Mouse (Mus musculus) gastrocnemius, adult 8-10 months (tissue): Measurements from ENCODE around the gene Zfp811. TPM values are rescaled to one million over a fixed set of nuclear protein-coding genes. Genes with fewer than 3 reads are reported as not detected.
A peak's percentile ranks its signal among the peaks of the same experiment; 100 is the strongest.
"Not testable (repeated sequence)": the region's sequence is repeated elsewhere in the genome, so short reads cannot be mapped to it uniquely, and the experiment has no call there.

Experiments used
- DNase-seq, 2 experiments: peaks; one replicate each; pipeline ENCODE4 v3.0.0; 2022; ENCODE audit warnings: low spot score in 2 of 2
- total RNA-seq, 4 experiments: library from RNA; stranded (reverse); gene quantifications; 2 replicates each; pipeline ENCODE4 v1.2.4; 2022

Zfp811 gene
- under 1 TPM in 3 of 4 experiments, not detected in 1; 0.13 to 0.24 (median 0.22) TPM for total RNA-seq

GRCm38 (mm10) chr17:32809544-32810374, at the start of gene Zfp811:
Zfp811 (minus strand) TSS chr17:32809931.
- DNase-seq, result no peak

- not testable (repeated sequence) for DNase-seq
Measured at GRCm38 (mm10) chr17:32856713-32857112, 47.0 kb upstream of the Zfp811 start.

- no peak for DNase-seq
Measured at GRCm38 (mm10) chr17:32851581-32851980, 41.9 kb upstream of the Zfp811 start.

GRCm38 (mm10) chr17:32841388-32841787, 31.7 kb upstream of the Zfp811 start:
- no peak for DNase-seq

DNA sequence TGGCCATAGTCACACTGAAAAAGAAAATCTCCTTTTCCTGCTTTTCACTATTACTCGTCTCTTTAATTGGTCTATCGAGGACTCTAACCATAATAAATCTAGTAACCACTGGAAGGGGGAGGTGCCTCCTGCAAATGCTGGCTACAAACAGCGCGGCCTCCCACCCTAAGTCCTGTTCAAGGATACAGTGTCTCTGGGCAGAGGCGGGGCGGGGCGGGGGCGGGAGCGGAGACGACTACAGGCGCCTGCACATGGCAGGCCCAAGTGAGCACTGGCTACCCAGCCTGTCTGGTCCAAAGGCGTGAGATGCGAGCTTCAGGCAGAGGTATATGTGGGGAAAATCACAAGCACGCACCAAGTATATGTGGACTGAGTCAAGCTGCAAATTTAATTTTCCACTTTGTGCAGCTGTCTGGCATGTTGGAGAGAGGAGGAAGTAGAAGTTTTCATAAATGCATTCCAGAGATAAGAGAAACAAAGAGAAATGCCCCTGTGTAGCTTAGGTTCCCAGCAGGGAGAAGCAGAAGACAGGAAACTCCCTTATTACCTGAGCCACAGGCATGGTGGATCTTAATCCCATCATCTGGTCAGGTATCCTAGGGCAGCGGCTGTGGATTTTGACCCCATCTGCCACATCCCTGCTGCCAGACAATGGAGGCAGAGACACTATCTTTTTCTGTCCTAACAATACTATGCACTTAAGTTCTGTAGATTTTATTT, 29.5 kb upstream of the Zfp811 start:
- no peak for DNase-seq

GRCm38 (mm10) chr17:32830418-32830782, 20.7 kb upstream of the Zfp811 start:
- no peak for DNase-seq

GRCm38 (mm10) chr17:32829540-32830417, 20.0 kb upstream of the Zfp811 start, which contains the start of gene Zfp799:
Zfp799 (minus strand) TSS chr17:32830261.
- DNase-seq, result peak; percentile 34 to 42

DNA sequence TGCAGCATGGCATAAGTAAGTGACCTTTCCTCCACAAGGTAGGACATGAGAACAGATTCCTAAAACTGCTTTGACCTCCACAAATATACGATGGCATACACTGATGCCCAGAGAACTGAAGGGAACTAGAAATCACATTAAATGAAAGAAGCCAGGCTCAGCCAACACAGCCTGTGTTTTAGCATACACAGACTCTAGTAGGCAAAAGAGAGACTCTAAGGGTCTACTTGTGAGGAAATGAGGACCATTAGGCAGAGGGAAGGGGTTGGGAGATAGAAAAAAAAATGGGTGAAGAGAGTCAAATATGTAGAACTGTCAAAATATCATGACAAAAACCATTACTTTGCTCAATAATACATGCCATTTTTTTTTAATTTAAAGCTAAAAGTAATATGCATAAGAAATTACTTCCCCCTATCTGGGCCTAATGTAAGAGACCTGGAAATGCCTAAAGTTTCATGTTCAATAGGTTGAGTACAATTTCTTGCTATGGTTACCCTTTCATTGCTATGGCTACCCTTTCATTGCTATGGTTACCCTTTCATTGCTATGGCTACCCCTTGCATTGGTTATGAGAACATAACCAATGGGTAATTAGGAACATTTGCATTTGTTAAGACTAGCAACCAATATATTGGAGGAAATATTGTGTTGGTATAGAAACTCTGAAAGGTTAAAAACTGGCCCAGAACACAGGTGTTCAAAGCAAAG, 6.5 kb upstream of the Zfp811 start:
- DNase-seq, result no peak

DNA sequence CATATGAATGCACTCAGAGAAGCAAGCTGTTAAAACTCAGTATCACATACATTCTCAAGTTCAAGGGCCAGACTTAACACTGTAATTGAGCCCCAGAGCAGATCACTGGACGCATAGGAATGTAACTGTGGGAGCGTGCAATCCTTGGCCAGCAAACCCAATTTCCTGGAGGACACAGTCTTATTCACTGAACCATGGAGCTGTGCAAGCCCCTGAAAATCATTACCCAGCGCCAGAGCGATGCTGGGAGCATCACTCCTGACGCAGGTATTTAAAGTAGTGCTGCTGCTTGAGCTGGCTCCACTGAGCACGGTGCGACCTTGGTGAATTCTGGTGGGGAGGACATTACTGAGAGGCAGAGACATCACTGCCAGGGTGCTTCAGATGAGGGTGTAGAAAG, 4.4 kb upstream of the Zfp811 start:
- DNase-seq, result no peak

DNA sequence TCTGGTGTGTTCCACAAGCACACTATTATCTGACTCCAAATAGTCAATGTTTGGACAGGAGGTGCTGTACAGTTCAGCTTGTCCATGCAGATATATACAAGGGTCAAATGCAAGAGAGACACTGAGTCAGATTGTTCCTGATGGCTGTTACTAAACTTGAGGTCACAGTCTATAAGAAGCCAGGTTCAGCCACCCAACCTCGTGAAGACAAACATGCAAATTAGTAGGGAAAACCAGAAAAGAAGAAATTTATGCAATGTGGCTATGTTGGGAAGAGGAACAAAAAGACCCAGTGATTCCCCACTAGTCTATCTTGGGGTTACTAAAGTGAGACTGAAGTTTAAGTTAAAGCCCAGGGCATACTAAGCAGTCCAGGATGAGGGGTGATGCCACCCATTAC, 917 bp upstream of the Zfp811 start:
- no peak for DNase-seq

DNA sequence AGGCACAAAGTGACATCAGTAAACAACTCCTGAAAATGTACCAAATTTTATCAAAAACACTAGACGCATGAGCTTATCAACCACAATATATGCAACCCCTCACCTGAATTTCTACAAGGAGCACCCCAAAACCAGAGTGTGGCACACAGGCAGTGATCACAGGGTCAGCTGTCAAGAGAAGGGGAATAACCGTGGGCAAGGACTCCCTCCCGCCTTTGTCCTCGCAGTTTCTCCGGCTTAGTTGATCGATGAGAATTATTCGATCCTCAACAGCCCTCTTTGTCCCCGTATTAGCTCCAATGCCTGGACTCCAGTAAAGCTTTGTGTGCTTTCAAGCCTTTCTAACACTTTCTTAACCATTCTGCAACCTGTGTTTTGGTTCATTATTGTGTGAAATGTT, 810 bp downstream of the Zfp811 start:
- DNase-seq, result no peak

DNA sequence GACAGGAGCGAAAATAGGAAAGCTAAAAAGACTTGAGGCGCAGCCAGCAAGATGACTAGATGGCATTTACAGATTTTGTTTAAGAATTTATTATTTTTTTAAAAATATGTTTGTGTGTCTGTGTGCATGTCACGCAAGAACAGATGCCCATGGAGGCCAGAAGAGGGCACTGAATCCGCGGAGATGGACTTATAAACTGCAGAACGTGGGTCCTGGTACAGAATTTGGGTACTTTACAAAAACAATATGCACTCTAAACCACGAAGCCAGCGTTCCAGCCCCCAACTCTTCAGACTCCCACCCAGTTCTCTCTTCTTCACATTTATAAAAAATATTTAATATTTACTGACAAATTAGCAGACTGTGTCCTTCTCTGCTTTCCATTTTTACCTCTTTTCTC, 20.5 kb downstream of the Zfp811 start:
- DNase-seq, result no peak

- no peak for DNase-seq
Measured at GRCm38 (mm10) chr17:32788576-32788975, 21.2 kb downstream of the Zfp811 start.

DNA sequence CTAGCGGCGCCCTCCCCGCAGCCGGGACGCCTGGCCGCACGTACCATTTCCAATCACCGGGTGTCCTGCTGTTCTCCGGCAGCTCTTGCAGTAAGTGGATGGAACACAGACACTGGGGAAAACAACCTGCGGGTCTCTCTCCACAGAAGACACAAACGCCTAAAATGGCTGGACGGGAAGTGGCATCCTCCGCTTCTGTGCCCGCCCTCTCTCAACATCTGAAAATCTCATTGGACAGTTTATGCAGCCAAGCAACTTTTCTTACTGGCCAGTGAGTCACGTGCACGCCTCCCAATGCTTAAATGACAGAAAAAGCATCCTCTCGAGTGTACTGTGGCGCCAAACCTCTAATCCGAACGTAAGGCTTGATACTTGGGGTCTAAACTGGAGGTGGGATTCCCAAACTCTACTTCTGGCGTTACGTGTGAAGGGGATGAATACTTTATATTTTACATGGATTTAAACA, 21.6 kb downstream of the Zfp811 start, which contains the start of gene Zfp871:
TSS of gene Zfp871 (minus strand) at position 194 of the 466 bp plus-strand sequence.
- peak; percentile 74 to 78 for DNase-seq

- DNase-seq, result no peak
Measured at GRCm38 (mm10) chr17:32787436-32788093, 22.2 kb downstream of the Zfp811 start.

DNA sequence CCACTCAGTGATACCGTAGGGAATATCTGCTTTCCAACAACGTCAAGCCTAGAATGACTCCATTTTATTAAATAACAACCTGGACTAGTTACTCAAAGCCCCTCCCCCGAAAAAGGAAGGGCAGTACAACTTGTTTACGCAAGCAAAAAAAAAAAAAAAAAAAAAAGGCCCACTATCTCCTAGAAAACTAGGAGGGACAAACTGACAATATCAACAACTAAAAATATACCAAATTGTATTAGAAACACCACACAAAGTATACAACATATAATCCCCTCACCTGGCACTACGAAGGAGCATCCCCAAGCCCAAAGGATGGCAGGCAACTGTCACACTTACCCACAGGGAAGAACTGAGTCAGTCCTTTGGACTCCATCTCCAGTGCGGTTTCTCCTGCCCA, 22.8 kb downstream of the Zfp811 start:
- DNase-seq, result no peak

DNA sequence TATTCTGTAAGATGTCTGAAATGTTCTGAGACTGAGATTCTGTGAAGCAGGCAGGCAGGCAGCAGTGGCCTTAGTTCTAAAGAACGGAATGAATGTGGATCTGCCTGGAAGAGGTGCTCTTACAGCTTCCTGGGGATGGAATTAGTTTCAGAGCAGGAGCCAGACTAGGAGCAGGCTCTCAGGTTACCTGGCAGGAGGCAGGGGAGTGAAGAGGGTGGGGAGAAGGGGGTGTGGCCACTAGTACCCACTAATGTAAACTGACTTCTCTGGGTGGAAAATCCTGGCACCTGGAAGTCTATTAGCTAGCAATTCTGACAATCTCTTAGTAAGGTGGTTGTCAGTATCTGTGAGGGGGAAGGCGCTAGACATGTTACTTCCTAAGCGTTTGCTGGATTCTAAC, 24.1 kb downstream of the Zfp811 start:
- DNase-seq, result peak; percentile 16 to 27

- DNase-seq, result no peak
Measured at GRCm38 (mm10) chr17:32777564-32777963, 32.2 kb downstream of the Zfp811 start.

- peak; percentile 18 to 31 for DNase-seq
Measured at GRCm38 (mm10) chr17:32771213-32771612, 38.5 kb downstream of the Zfp811 start.

DNA sequence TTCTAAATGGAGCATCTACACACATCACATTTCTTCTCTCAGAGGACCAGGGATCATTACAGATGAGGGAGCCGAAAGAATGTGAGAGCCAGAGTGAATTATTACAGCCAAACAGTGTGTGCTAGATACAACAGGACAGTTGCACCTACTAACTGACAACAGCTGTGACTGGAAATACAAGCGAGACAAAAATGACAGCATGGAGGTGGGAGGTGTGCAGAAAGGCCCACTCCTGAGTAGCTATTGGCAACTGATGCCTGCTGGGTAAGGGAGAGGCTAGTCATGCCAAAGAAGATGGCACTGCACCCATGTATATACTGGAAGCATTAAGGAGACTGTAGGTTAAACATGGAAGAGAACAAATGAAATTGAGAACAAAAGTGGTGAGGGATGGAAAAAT, 43.3 kb downstream of the Zfp811 start:
- no peak for DNase-seq
